Mouse (Mus musculus) kidney, embryonic 15.5 days (tissue): ENCODE data around the gene Tcf12. TPM values are rescaled to one million over a fixed set of nuclear protein-coding genes. Genes with fewer than 3 reads are reported as not detected.

ENCODE experiments used
- ATAC-seq: fragments of 200-750 bp; cut with Nextera tagmentation; replicated peaks from 2 replicates; pipeline ENCODE4 v1.8.0; 2017; ENCODE audit warnings: moderate TSS enrichment; ENCODE audit not compliant: low FRiP score
- H3K27ac ChIP-seq: fragments of 300-500 bp; sonication (generic); 2 replicates; pipeline ENCODE4 v1.5.1; 2015; ENCODE audit warnings: mild to moderate bottlenecking, inconsistent platforms
- H3K27me3 ChIP-seq: fragments of 300-500 bp; sonication (generic); 2 replicates; pipeline ENCODE4 v1.6.1; 2015; ENCODE audit warnings: inconsistent platforms
- H3K36me3 ChIP-seq: fragments of 300-500 bp; sonication (generic); 2 replicates; pipeline ENCODE4 v1.6.1; 2015; ENCODE audit warnings: inconsistent platforms
- H3K4me1 ChIP-seq: fragments of 300-500 bp; sonication (generic); 2 replicates; pipeline ENCODE4 v1.6.1; 2015; ENCODE audit warnings: inconsistent platforms
- H3K4me2 ChIP-seq: fragments of 300-500 bp; sonication (generic); 2 replicates; pipeline ENCODE4 v1.6.1; 2015; ENCODE audit warnings: moderate library complexity, mild to moderate bottlenecking, inconsistent platforms
- H3K4me3 ChIP-seq: fragments of 300-500 bp; sonication (generic); replicated peaks from 2 replicates; pipeline ENCODE4 v1.5.1; 2015; ENCODE audit warnings: mild to moderate bottlenecking, inconsistent platforms
- H3K9ac ChIP-seq: fragments of 300-500 bp; sonication (generic); 2 replicates; pipeline ENCODE4 v1.6.1; 2015; ENCODE audit warnings: mild to moderate bottlenecking, inconsistent platforms
- H3K9me3 ChIP-seq: fragments of 300-500 bp; sonication (generic); replicated peaks from 2 replicates; pipeline ENCODE4 v1.6.1; 2016; ENCODE audit warnings: inconsistent platforms
- WGBS: fragments of 180-500 bp; shearing (Covaris S2); methylation state at CpG from one replicate; pipeline ENCODE4 v1.1.7; 2015; ENCODE audit warnings: mixed read lengths; 5-methylcytosine and 5-hydroxymethylcytosine counted together
- polyA plus RNA-seq: library from polyadenylated mRNA; unstranded; fragments of >200 nt; fragmentation: Nextera tagmentation; extraction: Ambion mirVana; gene quantifications from 2 replicates; pipeline ENCODE4 v1.2.1, GENCODE M21; 2015

Tcf12 gene
- polyA plus RNA-seq, 1 experiment from 2014 or later, result 70.0 TPM

DNA sequence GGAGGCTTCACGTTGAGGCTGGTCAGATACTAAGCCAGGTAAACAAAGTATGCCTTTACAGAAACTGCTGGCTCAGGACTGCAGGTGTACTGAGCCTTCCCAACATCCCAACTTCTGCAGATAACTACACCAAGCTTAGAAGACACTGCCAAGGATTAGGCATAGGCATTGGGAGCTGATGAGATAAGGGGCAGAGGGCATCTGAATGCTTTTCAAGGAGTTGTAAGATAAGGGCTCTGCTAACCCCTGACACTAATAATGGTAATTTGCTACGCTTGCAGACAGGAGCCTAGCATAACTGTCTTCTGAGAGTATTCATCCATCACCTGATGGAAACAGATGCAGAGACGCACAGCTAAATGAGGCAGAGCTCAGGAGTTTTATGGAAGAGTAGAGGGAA is 257.8 kb downstream of the Tcf12 start:
- no peak overlapping the region for H3K9ac ChIP-seq
- H3K4me1 ChIP-seq, result no peaks in the 10 kb centered on the region
- 76% methylated on average over 3 of the region's 3 CpGs for WGBS
- ATAC-seq, result no peak
- no peak overlapping the region for H3K4me2 ChIP-seq
- no peaks in the 10 kb centered on the region for H3K9me3 ChIP-seq
- H3K36me3 ChIP-seq, result peaks cover 81% of the 10 kb centered on the region
- H3K4me3 ChIP-seq, result no peak overlapping the region
- no peak overlapping the region for H3K27ac ChIP-seq
- no peaks in the 10 kb centered on the region for H3K27me3 ChIP-seq

DNA sequence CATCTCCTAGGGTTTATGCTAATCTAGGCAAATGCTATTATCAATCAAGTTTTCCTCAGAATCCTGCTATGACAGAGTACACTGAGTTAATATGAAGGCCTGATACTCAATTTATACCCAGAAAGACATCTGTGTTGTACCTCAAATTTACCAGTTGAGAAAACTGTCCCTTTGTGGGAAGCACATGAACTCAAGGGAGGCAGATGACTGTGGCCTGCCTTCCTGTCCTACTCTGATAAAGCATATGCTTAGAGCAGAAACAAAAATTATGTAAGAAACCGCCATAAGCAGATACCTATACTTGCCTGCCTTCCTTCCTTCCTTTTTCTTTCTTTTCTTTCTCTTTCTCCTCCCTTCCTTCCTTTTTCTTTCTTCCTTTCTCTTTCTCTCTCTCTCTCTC is 261.4 kb downstream of the Tcf12 start:
- ATAC-seq, result no peak
- Histone ChIP-seq H3K36me3 (peaks cover 84% of the 10 kb centered on the region), H3K27me3 (no peaks in the 10 kb centered on the region), H3K27ac (no peak overlapping the region), H3K4me2 (no peak overlapping the region), H3K9me3 (no peaks in the 10 kb centered on the region), H3K9ac (no peak overlapping the region), H3K4me1 (peaks cover under 1% of the 10 kb centered on the region), H3K4me3 (no peak overlapping the region)
- WGBS, result 91% methylated on average over 1 of the region's 1 CpGs

DNA sequence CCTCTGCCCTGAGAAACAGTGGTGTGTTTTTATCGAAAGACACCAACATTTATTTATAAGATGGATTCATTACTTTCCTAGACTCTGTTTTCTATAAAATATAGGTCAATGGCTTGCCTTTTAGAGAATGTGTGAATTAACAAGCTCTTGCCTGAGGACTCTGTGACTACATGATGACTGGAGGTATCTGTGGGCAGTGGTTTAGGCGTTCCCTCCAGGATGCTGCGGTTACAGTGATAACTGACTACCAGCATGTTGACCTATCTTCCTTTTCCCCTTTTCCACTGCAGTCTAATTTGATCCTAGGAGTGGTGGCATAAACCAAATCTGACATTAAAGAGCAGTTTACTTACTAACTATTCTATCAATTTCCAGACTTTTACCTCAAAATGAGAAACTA is 263.3 kb downstream of the Tcf12 start:
- H3K36me3 ChIP-seq, result peaks cover 82% of the 10 kb centered on the region
- H3K9me3 ChIP-seq, result no peaks in the 10 kb centered on the region
- no peak overlapping the region for H3K9ac ChIP-seq
- H3K4me2 ChIP-seq, result no peak overlapping the region
- ATAC-seq, result no peak
- H3K4me3 ChIP-seq, result no peak overlapping the region
- H3K27me3 ChIP-seq, result no peaks in the 10 kb centered on the region
- peaks cover 4% of the 10 kb centered on the region for H3K4me1 ChIP-seq
- over 99% methylated on average over 3 of the region's 3 CpGs for WGBS
- H3K27ac ChIP-seq, result no peak overlapping the region

DNA sequence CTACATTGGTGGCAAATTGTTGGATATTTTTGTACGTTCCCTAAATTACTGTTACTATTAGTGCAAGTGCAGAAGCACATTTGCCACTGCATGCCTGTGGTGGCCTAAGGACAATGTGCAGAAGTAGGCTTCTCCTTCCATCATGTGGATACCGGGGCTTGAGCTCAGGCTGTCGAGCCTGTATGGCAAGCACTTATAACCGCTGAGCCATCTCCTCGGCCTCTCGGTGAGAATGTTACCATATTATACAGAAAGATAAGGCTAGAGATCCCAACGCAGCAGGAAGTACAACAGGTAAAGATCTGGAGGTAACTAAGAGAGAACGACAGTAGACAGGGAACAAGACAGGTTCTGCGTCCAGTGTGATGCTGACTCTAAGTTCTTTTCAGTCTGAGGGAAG is 263.8 kb downstream of the Tcf12 start:
- no peaks in the 10 kb centered on the region for H3K9me3 ChIP-seq
- ATAC-seq, result no peak
- no peak overlapping the region for H3K4me3 ChIP-seq
- no peaks in the 10 kb centered on the region for H3K27me3 ChIP-seq
- no peak overlapping the region for H3K4me2 ChIP-seq
- no peak overlapping the region for H3K9ac ChIP-seq
- H3K36me3 ChIP-seq, result peaks cover 81% of the 10 kb centered on the region
- peaks cover 4% of the 10 kb centered on the region for H3K4me1 ChIP-seq
- 94% methylated on average over 9 of the region's 9 CpGs for WGBS
- H3K27ac ChIP-seq, result no peak overlapping the region

DNA sequence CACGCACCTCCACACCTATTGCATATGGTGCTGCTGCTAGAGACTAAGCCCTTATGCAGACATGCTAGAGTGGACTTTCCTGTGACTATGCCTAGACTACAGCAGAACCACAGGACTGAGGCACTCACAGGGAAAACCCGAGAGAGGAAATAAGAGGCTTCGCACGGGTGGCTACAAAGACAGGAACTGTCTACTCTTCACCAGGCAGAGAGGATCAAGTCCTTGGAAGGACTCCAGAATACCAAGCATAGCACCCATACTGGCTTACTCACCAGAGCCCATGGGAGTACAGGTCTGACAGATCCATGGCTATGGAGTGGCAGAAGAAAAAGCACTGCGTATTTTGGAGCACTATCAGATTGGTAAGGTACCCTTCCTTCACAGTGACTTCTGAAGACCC is 269.8 kb downstream of the Tcf12 start:
- Histone ChIP-seq H3K9me3 (no peaks in the 10 kb centered on the region), H3K27me3 (no peaks in the 10 kb centered on the region), H3K9ac (no peak overlapping the region), H3K27ac (no peak overlapping the region), H3K4me3 (no peak overlapping the region), H3K4me1 (peaks cover 8% of the 10 kb centered on the region), H3K4me2 (no peak overlapping the region), H3K36me3 (peaks cover 56% of the 10 kb centered on the region)
- no peak for ATAC-seq
- WGBS, result 89% methylated on average over 5 of the region's 5 CpGs

DNA sequence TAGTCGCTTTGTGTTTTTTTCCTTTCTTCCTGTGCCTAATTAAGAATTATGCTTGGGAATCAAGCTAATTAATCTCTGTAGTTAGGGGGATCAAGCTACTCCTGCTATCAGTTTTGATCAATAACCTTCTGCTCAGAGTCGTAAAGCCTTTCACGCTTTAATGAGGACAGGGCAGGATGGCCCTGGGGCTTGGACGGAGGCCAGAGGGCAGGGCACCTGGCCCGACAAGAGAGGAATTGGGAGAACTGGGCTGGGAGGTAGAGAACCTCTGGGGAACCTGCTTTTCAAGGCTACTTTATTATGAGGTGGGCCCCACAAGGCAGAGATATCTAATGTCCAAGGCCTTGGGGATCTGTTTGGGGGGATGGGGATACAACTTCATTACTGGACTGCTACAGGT is 274.3 kb downstream of the Tcf12 start:
- Histone ChIP-seq H3K4me3 (no peak overlapping the region), H3K27me3 (no peaks in the 10 kb centered on the region), H3K9me3 (no peaks in the 10 kb centered on the region), H3K4me2 (no peak overlapping the region), H3K27ac (peak overlapping the region; percentile 74), H3K9ac (no peak overlapping the region), H3K4me1 (peaks cover 31% of the 10 kb centered on the region), H3K36me3 (peaks cover 15% of the 10 kb centered on the region)
- ATAC-seq, result peak; percentile 35
- WGBS, result 20% methylated on average over 5 of the region's 5 CpGs

DNA sequence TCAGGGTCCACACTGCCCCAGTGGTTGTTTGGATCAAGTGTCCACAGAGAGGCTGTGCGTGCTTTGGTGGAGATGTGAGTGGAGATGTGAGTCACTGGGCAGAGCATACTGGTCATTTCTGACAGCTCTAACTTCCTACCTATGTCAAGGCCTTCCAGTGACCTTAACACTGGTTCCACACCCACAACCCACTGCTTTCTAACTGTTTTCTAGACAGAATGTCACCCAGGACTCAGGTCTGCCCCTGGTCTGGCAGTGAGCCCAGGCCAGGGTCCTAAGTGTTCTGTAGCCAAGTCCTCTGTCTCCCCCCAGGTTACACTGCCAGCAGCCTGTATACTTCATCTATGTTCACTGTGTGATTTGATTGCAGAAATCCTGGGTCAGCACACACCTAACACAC is 275.3 kb downstream of the Tcf12 start:
- Histone ChIP-seq H3K9me3 (no peaks in the 10 kb centered on the region), H3K27ac (peak overlapping the region; percentile 74), H3K36me3 (peaks cover 7% of the 10 kb centered on the region; the same call in 1 of the 2 replicates), H3K4me2 (no peak overlapping the region), H3K9ac (no peak overlapping the region), H3K4me1 (peaks cover 36% of the 10 kb centered on the region), H3K27me3 (no peaks in the 10 kb centered on the region), H3K4me3 (no peak overlapping the region)
- WGBS, result 73% methylated on average over 1 of the region's 1 CpGs
- ATAC-seq, result no peak

DNA sequence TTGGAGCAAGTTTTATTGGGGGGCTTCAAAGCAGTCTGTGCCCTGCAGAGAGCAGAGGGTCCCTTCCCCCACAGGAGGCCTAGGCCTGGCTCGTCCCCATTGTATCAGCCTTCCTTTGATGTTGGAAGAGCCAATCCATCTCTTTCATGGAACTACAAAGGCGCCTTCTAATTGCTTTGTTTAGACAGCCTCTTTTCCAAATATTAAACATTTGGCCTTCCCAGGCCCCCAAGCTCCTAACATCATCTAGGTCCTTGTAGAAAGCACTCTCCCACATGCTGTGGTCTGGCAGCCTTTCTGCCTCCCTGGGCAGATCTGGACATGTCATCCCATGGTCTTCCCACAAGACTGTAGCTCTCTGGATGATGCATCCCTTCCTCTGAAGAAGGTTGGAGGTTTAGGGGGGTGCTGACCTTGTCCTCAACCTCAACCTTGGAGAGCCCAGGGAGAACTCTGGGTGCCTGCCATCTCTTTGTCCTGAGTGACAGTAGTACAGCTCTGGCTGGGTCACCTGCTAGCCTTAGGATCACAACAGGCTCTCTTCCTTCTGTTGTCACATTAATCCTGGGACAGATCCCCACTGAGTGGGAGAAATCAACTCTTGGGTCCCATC is 276.4 kb downstream of the Tcf12 start:
- Histone ChIP-seq H3K27me3 (no peaks in the 10 kb centered on the region), H3K9ac (no peak overlapping the region), H3K4me2 (no peak overlapping the region), H3K27ac (peak overlapping the region; percentile 74), H3K36me3 (0 out of 2 replicates have a peak, but pooled peaks cover under 1% of the 10 kb centered on the region), H3K9me3 (no peaks in the 10 kb centered on the region), H3K4me3 (no peak overlapping the region), H3K4me1 (peaks cover 40% of the 10 kb centered on the region)
- 21% methylated on average over 2 of the region's 2 CpGs for WGBS
- peak; percentile 49; the same call in 1 of the 2 replicates for ATAC-seq

DNA sequence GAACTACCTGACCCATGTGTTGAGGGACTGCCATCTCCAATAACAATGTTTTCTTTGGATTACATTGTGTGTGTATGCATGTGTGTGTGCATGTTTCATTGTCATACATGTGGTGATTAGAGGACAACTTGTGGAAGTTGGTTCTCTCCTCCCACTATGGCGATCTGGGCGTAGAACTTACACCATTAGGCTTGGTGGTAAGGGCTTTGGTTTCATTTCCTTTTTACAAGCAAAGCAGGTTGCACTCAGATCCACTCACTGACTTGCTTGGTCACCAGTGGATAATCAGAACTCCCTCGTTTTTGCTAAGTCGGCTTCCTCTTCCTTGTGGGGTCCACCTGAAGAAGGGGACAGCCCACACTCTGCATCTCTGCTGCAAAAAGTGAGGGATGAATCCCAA is 277.0 kb downstream of the Tcf12 start:
- H3K9me3 ChIP-seq, result no peaks in the 10 kb centered on the region
- 34% methylated on average over 4 of the region's 4 CpGs for WGBS
- no peaks in the 10 kb centered on the region for H3K36me3 ChIP-seq
- 0 out of 2 replicates have a peak overlapping the region, but pooled peaks have one; percentile 46 for H3K27ac ChIP-seq
- H3K4me1 ChIP-seq, result peaks cover 46% of the 10 kb centered on the region
- H3K27me3 ChIP-seq, result no peaks in the 10 kb centered on the region
- H3K4me2 ChIP-seq, result no peak overlapping the region
- H3K4me3 ChIP-seq, result no peak overlapping the region
- no peak for ATAC-seq
- H3K9ac ChIP-seq, result no peak overlapping the region

DNA sequence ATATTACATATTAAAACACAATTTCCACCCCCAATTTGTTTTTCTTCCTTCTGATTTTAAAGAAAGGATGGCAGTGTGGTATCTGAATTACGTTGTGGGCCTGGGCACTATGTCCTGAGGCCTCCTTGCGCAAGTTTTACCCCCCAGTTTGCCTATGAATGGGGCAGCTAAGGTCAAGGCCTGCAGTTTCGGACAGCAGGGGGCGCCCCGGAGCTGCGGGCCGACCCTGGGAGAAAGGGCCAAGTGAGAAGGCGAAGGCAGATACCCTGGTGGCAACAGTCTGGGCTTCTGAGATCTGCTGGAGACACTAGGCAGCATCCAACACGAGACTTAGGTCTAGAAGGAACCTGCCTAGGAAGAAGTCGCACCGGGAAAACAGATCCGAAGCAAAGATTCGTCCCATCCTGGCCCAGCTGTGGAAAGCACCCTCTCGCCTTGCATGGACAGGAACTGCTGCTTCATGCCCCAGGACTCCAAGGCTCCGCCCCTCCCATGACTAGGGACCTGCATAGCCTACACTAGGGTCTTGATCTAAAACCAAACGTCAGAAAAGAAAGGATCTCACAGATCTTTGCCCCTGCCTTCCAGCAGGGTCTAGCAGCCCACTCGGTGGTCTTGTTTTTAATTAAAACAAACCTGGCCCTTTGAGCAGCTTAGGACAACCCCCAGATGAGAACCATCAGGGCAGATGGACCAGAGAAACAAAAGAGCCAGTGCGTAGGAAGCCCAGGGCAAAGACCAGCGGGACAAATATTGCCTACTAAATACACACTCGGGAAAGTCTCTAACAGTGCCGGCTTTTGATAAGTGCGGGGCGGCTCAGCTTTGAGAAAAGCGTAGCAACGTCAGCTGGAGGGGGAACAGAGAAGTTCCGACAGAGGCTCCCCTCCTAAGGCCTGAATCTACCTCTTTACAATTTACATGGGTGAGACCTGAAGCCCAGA is 279.6 kb downstream of the Tcf12 start:
- H3K36me3 ChIP-seq, result no peaks in the 10 kb centered on the region
- no peak overlapping the region for H3K27ac ChIP-seq
- no peaks in the 10 kb centered on the region for H3K27me3 ChIP-seq
- H3K4me2 ChIP-seq, result no peak overlapping the region
- no peak; the same call in 1 of the 2 replicates for ATAC-seq
- 49% methylated on average over 26 of the region's 26 CpGs for WGBS
- H3K4me3 ChIP-seq, result no peak overlapping the region
- peaks cover 48% of the 10 kb centered on the region for H3K4me1 ChIP-seq
- H3K9me3 ChIP-seq, result no peaks in the 10 kb centered on the region
- no peak overlapping the region for H3K9ac ChIP-seq

DNA sequence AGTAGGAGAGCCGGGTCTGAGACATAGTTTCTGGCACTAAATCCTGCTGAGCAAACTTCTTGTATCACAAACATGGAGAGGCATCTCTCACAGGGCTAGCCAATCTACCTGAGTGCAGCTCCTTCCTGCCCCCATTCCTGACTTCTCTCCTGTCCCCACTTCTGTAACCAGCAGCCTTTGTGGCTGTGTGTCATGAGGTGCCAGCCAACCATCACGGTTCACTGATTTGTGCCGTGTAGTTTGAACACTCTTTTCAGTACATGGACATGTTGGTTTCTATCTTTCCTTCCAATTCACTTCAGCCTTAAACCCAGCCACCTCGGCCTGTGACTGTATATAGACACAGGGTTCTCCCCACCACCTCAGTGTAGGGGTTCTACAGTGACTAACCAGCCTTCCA is 280.7 kb downstream of the Tcf12 start:
- 74% methylated on average over 4 of the region's 4 CpGs for WGBS
- Histone ChIP-seq H3K9ac (no peak overlapping the region), H3K27ac (no peak overlapping the region), H3K4me3 (no peak overlapping the region), H3K27me3 (no peaks in the 10 kb centered on the region), H3K36me3 (no peaks in the 10 kb centered on the region), H3K4me1 (peaks cover 44% of the 10 kb centered on the region), H3K4me2 (no peak overlapping the region), H3K9me3 (no peaks in the 10 kb centered on the region)
- no peak for ATAC-seq

DNA sequence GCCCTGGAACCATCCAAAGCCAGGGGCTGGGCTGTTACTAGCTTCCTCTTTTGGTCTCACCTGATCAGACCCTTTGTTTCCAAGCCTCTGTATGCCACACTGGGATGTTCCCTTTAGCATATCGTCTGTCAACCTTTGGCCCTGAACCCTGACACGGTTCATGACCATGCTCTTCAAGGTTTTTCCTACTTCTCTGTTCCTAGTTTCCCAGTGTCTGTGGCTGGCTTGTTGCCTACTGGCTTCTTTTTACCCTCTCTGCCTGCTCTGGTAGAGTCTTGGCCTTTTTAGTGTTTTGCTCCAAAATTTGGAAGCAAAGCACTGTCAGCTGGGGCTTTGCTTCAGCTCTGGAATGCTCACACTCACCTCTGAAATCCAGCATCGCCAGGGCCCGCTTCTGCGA is 281.3 kb downstream of the Tcf12 start:
- no peaks in the 10 kb centered on the region for H3K36me3 ChIP-seq
- no peak for ATAC-seq
- H3K4me3 ChIP-seq, result no peak overlapping the region
- H3K27ac ChIP-seq, result no peak overlapping the region
- H3K9ac ChIP-seq, result no peak overlapping the region
- 67% methylated on average over 5 of the region's 5 CpGs for WGBS
- no peak overlapping the region for H3K4me2 ChIP-seq
- H3K27me3 ChIP-seq, result no peaks in the 10 kb centered on the region
- H3K9me3 ChIP-seq, result no peaks in the 10 kb centered on the region
- peaks cover 44% of the 10 kb centered on the region for H3K4me1 ChIP-seq
